Mouse (Mus musculus) cerebellum, adult (tissue): ENCODE data around the gene Nectin3.
A peak's percentile ranks its signal among the peaks of the same experiment; 100 is the strongest.
"Not testable (repeated sequence)": the region's sequence is repeated elsewhere in the genome, so short reads cannot be mapped to it uniquely, and the experiment has no call there.

ENCODE experiments used
- ATAC-seq: cut with Nextera tagmentation; 2 replicates; pipeline ENCODE4 v1.9.2; 2017; ENCODE audit warnings: mild to moderate bottlenecking, moderate library complexity, mixed read lengths; ENCODE audit not compliant: insufficient number of reproducible peaks, low FRiP score, low TSS enrichment

Gene Nectin3

GRCm38 (mm10) chr16:46431317-46431716 is 67.0 kb downstream of the Nectin3 start:
- no peak for ATAC-seq

DNA sequence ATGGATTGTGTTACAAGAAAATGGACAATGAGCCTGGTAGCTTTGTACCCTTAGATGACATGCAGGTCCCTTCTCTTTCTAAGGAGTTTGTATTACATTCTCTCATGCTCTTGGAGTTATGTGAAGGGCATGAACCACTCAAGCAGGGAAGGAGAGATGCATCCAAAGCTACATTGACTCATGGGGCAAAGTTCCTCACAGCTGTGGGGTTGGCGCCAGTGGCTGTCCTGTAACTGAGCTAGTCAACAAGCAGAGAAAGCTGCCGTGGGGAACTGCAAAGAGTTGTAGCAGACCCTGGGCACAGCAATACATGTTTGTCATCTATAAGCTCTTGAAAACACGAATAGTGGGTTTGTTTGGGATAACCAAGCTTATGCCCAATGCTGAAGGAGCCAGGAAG is 82.1 kb downstream of the Nectin3 start:
- ATAC-seq: no peak

- ATAC-seq: no peak
These were observed 87.6 kb downstream of the Nectin3 start for GRCm38 (mm10) chr16:46410739-46411057.

DNA sequence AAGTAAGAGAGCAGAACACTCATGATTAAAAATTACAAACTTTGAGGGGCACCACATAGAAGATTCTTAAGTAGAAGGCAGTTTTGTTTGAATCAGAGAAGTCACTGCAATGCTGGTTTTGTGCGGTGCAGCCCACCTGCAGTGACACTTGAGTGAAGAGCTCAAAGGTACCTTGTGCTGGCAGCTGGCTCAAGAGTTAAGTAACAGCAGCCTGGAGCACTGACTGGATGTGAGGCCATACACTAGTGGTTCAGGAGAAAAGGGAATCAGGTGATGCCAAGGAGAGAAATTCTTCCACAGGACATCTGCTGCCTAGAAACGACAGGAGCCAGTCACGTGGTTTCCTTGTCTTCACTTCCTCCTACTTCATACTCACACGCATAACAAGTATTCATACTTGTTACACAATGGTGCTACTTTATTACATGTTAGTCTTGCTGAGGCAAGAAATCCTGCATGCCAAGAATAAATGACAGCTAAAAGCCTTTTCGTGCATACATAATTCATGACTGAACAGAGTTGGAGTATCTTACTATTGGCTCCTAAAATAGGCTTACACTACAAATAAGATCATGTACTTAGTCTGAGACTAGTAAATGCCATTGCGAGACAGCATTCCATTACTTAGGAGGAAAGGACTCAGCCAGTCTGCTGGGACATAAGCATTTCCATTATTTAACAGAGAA is 88.1 kb downstream of the Nectin3 start:
- ATAC-seq: no peak

- no peak for ATAC-seq
These were observed 90.3 kb downstream of the Nectin3 start for GRCm38 (mm10) chr16:46407997-46408396.

DNA sequence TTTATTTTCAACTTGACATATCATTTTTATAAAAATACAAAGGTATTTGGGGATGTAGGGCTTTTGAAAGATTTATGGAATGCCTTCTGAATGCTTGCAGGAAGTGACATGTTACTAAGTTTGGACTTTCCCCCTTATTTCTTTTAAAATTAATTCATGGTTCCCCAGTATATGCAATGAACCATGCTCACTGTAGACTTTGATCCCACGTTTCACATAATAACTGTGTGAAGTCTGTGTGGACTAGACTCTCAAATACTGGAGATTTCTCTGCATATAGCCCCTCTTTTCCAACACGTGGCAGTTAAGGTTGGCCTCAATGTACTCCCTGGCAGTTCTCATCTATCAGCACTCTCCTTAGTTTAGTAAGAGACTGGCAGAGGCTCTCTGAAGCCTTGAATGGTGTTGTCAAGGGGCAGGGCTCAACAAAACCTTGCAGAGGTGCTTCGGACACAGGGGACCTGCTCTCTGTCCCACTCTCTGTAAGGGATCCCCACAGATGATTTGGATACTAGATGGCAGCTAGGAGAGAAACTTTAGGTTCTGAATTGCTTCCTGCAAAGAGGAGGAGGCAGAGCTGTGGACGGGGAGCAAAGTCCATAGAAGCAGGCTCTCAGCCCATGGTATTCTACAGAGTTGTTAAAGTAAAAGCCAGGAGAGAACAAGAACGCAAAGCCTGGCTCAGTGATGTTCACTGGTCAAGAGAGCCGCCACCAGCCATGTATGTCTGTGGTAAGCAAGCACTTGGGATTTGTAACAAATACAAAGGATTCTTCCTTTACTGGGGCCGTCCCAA is 91.3 kb downstream of the Nectin3 start:
- ATAC-seq: no peak

DNA sequence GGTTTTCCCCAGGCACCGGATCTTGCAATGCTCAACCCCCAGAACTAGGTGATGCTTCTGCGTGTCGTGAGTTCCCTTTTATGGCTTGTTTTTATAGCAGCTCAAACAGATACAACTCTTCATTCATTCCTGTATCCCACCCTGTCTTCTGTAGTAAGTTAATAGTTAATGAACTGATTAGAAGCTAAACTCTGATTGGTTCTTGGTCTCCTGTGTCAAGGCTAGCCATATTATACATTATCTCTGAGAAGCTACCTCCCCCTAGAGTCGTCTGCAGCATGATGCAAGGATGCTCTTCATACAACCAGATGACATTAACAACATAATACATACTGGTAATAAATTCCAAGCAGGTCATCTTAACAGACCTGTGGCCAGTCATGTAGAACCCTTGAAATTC is 100.4 kb downstream of the Nectin3 start:
- no peak for ATAC-seq

GRCm38 (mm10) chr16:46389415-46390033 is 108.8 kb downstream of the Nectin3 start:
- no peak for ATAC-seq

DNA sequence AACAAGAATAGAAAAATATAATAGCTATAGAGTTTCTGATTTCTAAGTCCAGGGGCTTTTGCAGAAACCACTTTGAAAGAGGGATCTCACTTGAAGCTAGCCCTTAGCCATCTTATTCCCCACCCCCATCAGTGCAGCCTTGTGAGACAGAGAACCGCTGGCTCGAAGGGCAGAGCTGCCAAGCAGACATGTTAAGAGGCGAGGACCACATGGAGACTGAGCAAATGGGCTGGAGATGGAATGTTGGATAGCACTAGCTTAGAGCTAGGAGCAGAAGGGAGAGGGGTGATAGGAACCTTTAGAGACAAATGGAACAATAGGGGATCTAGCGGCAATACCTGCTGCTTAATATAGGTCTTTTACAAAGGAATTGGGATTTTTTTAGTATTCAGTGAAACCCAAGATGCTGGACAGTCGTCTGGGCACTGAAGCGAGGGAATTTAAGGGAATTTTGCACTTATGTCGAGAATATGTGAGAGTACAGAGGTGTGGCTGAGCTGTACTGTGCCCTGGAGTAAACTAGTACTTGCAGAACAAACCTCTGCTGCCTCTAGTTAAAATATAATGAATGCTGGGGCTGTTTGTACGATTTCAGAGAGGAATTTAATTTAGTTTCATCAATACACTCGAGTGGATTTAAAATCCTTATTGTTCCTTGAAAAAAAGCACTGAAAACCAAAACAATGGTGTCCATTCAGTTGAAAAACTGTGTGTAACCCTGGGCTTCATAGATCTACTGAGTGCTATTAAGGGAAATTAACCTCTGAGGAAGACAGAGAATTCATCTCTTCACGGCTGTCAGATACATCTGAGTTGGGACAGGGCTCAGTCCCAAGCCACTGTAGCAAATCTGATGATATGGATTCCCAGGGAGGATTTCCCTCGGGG is 109.6 kb downstream of the Nectin3 start:
- ATAC-seq: no peak

DNA sequence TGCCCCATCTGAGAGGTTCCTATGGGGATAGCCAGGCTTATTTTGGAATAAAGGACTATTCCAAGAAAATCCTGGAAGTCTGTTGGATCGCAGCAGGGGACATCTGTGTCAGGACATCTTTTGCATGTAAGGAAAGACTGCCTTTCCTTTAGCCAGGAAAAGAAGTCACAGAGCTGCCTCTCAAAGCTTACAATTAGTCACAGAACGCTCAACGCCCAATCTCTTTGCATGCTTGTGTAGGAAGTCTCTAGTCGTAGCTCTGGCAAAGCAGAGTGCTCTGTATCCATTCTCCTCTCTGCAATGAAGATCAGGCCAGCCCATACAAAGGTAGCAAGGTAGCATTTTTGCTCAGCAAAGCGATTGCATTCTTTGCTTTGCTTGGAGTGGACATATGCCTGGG is 114.0 kb downstream of the Nectin3 start:
- 0 out of 2 replicates have a peak, but pooled peaks have one; percentile 28 for ATAC-seq

DNA sequence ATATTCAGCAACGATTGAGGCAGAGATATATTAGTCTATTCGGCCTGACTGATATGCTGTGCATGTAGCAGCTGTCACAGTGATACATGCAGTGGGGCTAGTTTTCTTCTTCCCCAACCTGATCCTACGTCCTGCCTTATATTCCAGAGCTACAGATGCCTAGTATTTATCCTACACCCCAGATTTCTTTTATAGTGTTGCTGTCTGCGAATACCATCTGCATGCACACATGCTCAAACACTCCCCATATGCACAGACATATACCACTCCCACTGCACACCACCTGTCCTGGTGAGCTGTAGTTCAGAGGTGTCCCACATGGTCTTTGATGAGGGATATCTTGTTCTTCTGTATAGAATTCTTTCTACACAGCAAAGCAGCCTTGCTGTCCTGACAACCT is 115.0 kb downstream of the Nectin3 start:
- ATAC-seq: no peak

DNA sequence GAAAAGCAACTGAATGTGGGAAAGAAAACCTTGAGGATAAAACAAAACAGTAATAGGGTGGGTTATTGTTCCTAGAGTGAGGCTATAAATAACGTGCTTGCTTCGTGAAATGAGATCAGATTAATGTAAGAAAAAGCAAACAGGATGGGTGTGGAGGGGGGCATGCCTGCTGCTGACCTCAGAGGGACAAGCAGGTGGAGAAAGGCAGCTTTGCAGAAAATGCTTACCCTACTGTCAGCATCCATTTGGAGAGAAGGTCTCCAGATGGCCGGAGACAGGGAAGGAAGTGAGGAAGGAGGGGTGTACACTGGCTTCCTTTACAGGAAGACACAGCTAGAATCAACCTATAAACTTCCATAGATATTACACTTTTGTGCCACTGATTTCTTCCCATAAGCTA is 121.8 kb downstream of the Nectin3 start:
- ATAC-seq: no peak

DNA sequence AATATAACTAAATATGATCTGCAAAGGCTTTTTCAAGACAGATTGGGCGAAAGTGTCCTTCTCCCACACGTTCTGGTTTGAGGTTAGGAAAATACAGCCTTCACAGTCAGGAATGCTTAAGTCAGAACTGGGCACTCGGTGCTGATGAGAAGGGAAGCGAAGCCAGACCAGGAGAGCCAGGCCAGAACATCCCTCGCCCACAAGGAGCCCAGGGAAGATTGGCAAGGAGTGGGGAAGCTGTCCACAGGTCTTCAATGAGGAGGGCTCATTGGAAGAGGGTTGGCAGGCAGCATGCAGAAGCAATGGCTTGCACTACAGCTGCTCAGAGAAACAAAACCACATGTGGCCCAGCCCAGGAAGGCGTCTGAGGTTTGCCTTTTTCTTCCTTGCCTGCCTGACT is 136.3 kb downstream of the Nectin3 start:
- ATAC-seq: no peak

DNA sequence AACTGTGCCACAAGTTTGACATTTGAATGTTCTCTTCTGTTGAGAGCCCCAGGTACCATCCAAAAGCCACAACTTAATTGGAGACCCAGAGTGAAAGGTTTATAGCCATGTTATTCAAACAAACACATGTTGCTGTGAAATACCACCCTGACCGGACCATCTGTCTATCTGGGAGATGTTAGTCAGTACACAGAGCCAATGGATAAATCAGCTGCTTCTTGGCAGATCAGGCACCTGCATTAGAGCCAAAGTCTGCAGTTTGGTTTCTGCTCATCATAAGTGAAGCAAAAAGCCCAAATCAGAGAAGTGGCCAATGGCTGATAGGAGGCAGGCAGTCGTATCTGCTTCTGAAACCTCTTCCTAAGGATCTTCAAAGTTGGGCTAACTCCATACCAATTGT is 140.7 kb downstream of the Nectin3 start:
- ATAC-seq: not testable (repeated sequence)

- ATAC-seq: no peak
These were observed 141.7 kb downstream of the Nectin3 start for GRCm38 (mm10) chr16:46356663-46357062.
